Mouse (Mus musculus) left cerebral cortex, adult 2 months (tissue): ENCODE data around the gene Ifna7. TPM values are rescaled to one million over a fixed set of nuclear protein-coding genes. Genes with fewer than 3 reads are reported as not detected.
"Not testable (repeated sequence)": the region's sequence is repeated elsewhere in the genome, so short reads cannot be mapped to it uniquely, and the experiment has no call there.

ENCODE experiments used
- DNase-seq, 2 experiments: peaks; one replicate each; pipeline ENCODE4 v3.0.0; 2021 to 2022; ENCODE audit warnings: low spot score in 2 of 2, mixed read lengths in 1 of 2; ENCODE audit errors: extremely low spot score in 1 of 2
- H3K27ac ChIP-seq: fragments of 200-600 bp; 2 replicates; pipeline ENCODE4 v1.8.1; 2022
- H3K4me3 ChIP-seq: fragments of 200-600 bp; 2 replicates; pipeline ENCODE4 v1.8.1; 2022
- CTCF ChIP-seq: fragments of 200-600 bp; IDR thresholded peaks from 2 replicates; pipeline ENCODE4 v1.8.1; 2022; ENCODE audit warnings: antibody characterized with exemption, mild to moderate bottlenecking, moderate library complexity
- intact Hi-C: fragments of 180-260 bp; cut with DNase I; formaldehyde crosslinking; loops from one replicate; pipeline ENCODE4 v1.15.1; 2025
- total RNA-seq, 2 experiments: library from RNA; stranded (reverse); gene quantifications; 2 replicates each; pipeline ENCODE4 v1.2.3; 2021

The Ifna7 gene
- total RNA-seq, 2 experiments from 2014 or later, result not detected

- no peak for DNase-seq
- intact Hi-C loops, result no loop called here
- no peak within 1 kb of the TSS for H3K27ac ChIP-seq
- no peak for TF ChIP-seq CTCF
- H3K4me3 ChIP-seq, result no peak within 1 kb of the TSS
Measured at GRCm38 (mm10) chr4:88819659-88820058, 3.6 kb downstream of the Ifna7 start, which contains the start of gene Ifna11. Ifna11 (plus strand) TSS chr4:88819959.

- Histone ChIP-seq H3K4me3 (no peak overlapping the region), H3K27ac (no peak overlapping the region)
- TF ChIP-seq CTCF, result peak; percentile 61
- DNase-seq, result peak in 1 of 2 experiments; percentile 17
- intact Hi-C loops, result no loop called here
Measured at GRCm38 (mm10) chr4:88822995-88823394, 7.0 kb downstream of the Ifna7 start.

- H3K27ac ChIP-seq, DNase-seq, intact Hi-C loops, H3K4me3 ChIP-seq: not testable (repeated sequence)
Measured at GRCm38 (mm10) chr4:88827116-88827515, 11.1 kb downstream of the Ifna7 start, which contains the start of gene Ifna6. Ifna6 (plus strand) TSS chr4:88827416.

GRCm38 (mm10) chr4:88830523-88830922 is 14.5 kb downstream of the Ifna7 start:
- peak; percentile 81 for TF ChIP-seq CTCF
- no peak overlapping the region for H3K27ac ChIP-seq
- no peak overlapping the region for H3K4me3 ChIP-seq
- peak; percentile 20 to 36 for DNase-seq
- intact Hi-C loops, result no loop called here

- H3K4me3 ChIP-seq, intact Hi-C loops, DNase-seq: not testable (repeated sequence)
Measured at GRCm38 (mm10) chr4:88835225-88835624, 19.2 kb downstream of the Ifna7 start, which contains the start of gene Ifna5. Ifna5 (plus strand) TSS chr4:88835525.

GRCm38 (mm10) chr4:88838828-88839227 is 22.8 kb downstream of the Ifna7 start:
- no peak for DNase-seq
- Histone ChIP-seq H3K27ac (no peak overlapping the region), H3K4me3 (no peak overlapping the region)
- TF ChIP-seq CTCF, result peak; percentile 77
- intact Hi-C loops, result no loop called here

More at GRCm38 (mm10) chr4:88835225-88835624, 19.2 kb downstream of the Ifna7 start, which contains the start of gene Ifna5:
- H3K27ac ChIP-seq, result not testable (repeated sequence)

GRCm38 (mm10) chr4:88840058-88840457 is 24.0 kb downstream of the Ifna7 start:
- intact Hi-C loops, result no loop called here

GRCm38 (mm10) chr4:88841438-88841911 is 25.4 kb downstream of the Ifna7 start, which contains the start of gene Ifna4:
Ifna4 (plus strand) TSS chr4:88841861.
- no peak for TF ChIP-seq CTCF
- intact Hi-C loops, result no loop called here
- H3K27ac ChIP-seq, result no peak within 1 kb of the TSS

More at GRCm38 (mm10) chr4:88840058-88840457, 24.0 kb downstream of the Ifna7 start:
- TF ChIP-seq CTCF, result no peak
- H3K4me3 ChIP-seq, result no peak overlapping the region
- H3K27ac ChIP-seq, result no peak overlapping the region
- no peak for DNase-seq

GRCm38 (mm10) chr4:88845334-88845733 is 29.3 kb downstream of the Ifna7 start:
- DNase-seq, result no peak
- intact Hi-C loops, result no loop called here
- Histone ChIP-seq H3K27ac (no peak overlapping the region), H3K4me3 (no peak overlapping the region)
- peak; percentile 51 for TF ChIP-seq CTCF

More at GRCm38 (mm10) chr4:88841438-88841911, 25.4 kb downstream of the Ifna7 start, which contains the start of gene Ifna4:
- no peak within 1 kb of the TSS for H3K4me3 ChIP-seq
- DNase-seq, result no peak

- H3K27ac ChIP-seq, result no peak within 1 kb of the TSS
- H3K4me3 ChIP-seq, result no peak within 1 kb of the TSS
- no peak for DNase-seq
- intact Hi-C loops, result no loop called here
- no peak for TF ChIP-seq CTCF
Measured at GRCm38 (mm10) chr4:88849698-88850097, 33.7 kb downstream of the Ifna7 start, which contains the start of gene Ifna1. Ifna1 (plus strand) TSS chr4:88850087.

GRCm38 (mm10) chr4:88851026-88851763 is 35.2 kb downstream of the Ifna7 start:
- Histone ChIP-seq H3K4me3 (no peak overlapping the region), H3K27ac (no peak overlapping the region)
- TF ChIP-seq CTCF, result no peak
- DNase-seq, result no peak
- intact Hi-C loops, result no loop called here

- no peak for DNase-seq
- intact Hi-C loops, result no loop called here
- TF ChIP-seq CTCF, result no peak
Measured at GRCm38 (mm10) chr4:88859214-88859613, 43.2 kb downstream of the Ifna7 start.

More at GRCm38 (mm10) chr4:88859214-88859613, 43.2 kb downstream of the Ifna7 start:
- no peak overlapping the region for H3K4me3 ChIP-seq
- no peak overlapping the region for H3K27ac ChIP-seq
